Mouse (Mus musculus): ENCODE data around the gene 9130409I23Rik.

DNA sequence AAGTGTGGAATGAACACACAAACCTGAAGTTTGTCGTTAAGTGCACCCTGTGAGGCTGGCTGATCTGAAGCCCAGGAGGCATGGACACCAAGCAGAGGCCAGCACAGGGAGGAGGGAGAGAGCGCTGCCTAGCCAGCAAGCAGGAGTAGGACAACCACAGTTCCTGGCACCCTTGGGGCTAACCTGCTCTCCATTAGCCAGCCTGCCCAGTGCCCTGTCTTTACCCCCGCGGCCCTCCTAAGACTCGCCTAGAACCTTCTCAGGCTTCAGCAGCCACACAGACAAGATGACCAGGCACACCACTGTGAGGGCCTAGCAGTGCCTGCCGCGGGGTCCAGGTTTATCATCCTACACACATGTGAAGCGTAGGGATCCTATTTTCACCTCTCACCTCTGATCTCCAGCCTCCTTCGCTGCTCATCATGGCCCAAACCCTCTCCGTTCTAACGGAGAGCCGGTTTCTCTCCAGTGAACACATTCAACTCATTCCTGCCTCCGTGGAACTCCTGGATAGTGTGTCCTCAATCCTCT, 33.1 kb upstream of the 9130409I23Rik start:
- no peak for TF ChIP-seq CTCF (IDR thresholded peaks at IDR 0.05; ENCODE audit: low read depth)
- TF ChIP-seq EP300 (IDR thresholded peaks at IDR 0.05; ENCODE audit: low read depth) = no peak
